Mouse (Mus musculus): Measurements from ENCODE around the gene Olfr170. TPM values are rescaled to one million over a fixed set of nuclear protein-coding genes. Genes with fewer than 3 reads are reported as not detected.

Olfr170 gene
- total RNA-seq (2023): not detected

GRCm38 (mm10) chr16:19611782-19612181, at the start of gene Olfr170:
Olfr170 (minus strand) TSS chr16:19611882.

GRCm38 (mm10) chr16:19629816-19630215, 18.1 kb upstream of the Olfr170 start, which contains the start of gene Olfr171:
Olfr171 (minus strand) TSS chr16:19629916.

GRCm38 (mm10) chr16:19571709-19572108, 40.0 kb downstream of the Olfr170 start, which contains the start of gene Olfr169:
Olfr169 (minus strand) TSS chr16:19571809.

Other genes with a start within 250 kb of the Olfr170 start
- not detected for gene Olfr165, start 188.7 kb downstream of the Olfr170 start, total RNA-seq (2023)
- under 1 TPM; 0.42 to 0.61 TPM for gene Olfr166, start 128.2 kb downstream of the Olfr170 start, total RNA-seq (2023)
- gene Olfr167, start 89.6 kb downstream of the Olfr170 start, total RNA-seq (2023): not detected
- gene Olfr168, start 76.3 kb downstream of the Olfr170 start, total RNA-seq (2023): not detected
- not detected for gene Olfr169, start 40.1 kb downstream of the Olfr170 start, total RNA-seq (2023)
- gene Olfr171, start 18.0 kb upstream of the Olfr170 start, total RNA-seq (2023): not detected
- under 1 TPM; 0.32 to 0.47 TPM for gene Lamp3, start 94.5 kb upstream of the Olfr170 start, total RNA-seq (2023)
- gene B3gnt5, start 148.3 kb upstream of the Olfr170 start, total RNA-seq (2023): 100 to 1,000 TPM; 217 to 241 TPM